Mouse (Mus musculus) G1E-ER4 (cell line): ENCODE measurements around the gene Ldlrad3. TPM values are rescaled to one million over a fixed set of nuclear protein-coding genes. Genes with fewer than 3 reads are reported as not detected.

ENCODE experiments used
- GATA1 ChIP-seq: IDR thresholded peaks from one replicate; pipeline ENCODE4 v1.8.0; 2012; ENCODE audit warnings: low read length, inconsistent platforms
- polyA plus RNA-seq: library from polyadenylated mRNA; stranded (reverse); fragments of >175 nt; gene quantifications from 2 replicates; pipeline ENCODE4 v1.2.3, GENCODE M21; 2012

Ldlrad3 gene
- polyA plus RNA-seq, 1 experiment = not detected

GRCm38 (mm10) chr2:102195494-102195893 is 9.3 kb upstream of the Ldlrad3 start:
- TF ChIP-seq GATA1 = no peak

- TF ChIP-seq GATA1 = no peak
Observed at GRCm38 (mm10) chr2:102194247-102194646, 8.1 kb upstream of the Ldlrad3 start.

DNA sequence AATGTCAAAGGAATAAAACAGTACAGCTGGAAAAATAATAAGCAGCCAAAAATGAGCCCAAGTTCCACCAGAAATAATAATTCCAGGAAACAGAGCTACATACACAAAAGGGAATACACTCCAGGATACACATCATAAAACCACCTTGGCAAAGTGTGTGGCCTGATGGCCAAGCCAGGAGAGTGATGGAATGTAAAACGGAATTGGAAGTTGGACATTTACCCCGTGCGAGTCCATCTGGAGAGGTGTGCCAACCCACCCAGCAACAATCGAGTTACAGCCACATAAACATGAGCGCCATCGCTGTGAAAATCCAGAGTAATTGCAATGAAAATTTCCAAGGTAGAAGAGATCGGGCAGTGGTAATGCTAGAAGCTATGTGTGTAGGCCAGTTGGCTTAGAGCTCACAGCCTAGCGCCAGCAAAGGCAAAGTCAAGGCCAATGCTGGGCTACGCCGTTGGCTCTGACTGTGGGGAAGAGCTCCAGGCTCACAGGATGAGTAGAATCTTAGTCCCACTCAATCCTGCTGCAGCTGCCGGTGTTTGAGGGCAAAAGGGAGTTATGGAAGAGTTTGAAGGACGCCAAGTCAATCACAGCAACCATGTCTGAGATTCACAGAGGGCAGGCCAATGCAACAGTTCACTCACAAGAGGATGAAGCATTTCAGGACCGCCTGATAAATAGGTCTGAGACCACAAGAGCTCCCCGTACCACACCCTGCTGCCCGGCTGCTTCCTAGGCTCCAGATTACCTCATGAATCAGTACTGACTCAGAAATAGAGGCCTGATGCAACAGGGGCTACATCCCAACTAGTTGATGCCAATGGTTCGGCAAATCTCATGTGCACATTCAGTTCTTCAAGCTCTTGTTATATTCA is 7.0 kb upstream of the Ldlrad3 start:
- no peak for TF ChIP-seq GATA1

DNA sequence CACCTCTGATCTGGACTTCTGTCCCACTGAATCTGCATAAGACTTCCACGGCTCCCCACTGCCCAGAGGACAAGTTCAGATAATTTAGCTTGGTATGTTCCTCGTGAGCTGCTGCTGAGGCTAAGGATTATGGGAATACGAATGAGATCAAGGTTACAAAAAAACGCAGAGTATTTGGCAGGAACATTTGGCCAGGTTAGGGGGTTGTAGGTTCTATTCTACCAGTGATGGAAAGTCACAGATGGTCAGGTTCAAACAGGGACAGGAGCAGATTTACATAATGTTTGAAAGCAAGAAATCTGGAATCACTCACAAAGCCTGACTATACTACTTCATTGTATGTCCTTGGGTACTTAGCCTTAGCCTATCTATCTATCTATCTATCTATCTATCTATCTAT is 5.6 kb upstream of the Ldlrad3 start:
- no peak for TF ChIP-seq GATA1

DNA sequence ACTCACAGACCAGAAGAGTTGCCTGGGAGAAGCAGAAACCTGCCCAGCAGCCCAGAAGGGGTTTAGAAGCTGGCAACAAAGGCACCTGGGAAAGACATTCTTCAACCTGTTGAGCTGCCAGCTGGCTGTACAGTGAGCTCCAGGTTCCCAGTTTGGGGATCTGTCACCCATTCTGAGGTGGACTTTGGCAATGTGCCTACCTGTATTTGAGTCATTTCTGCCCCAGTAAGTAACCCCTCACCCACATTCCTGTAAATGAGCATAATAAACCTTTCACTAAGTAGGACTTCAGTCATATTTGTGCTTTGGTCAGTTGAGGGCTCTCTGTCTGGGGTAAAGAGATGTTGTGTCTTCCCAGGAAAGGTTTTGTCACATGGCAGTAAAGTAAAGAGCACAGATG is 4.8 kb upstream of the Ldlrad3 start:
- no peak for TF ChIP-seq GATA1

GRCm38 (mm10) chr2:102185069-102185950 is 875 bp downstream of the Ldlrad3 start:
- TF ChIP-seq GATA1 = no peak

GRCm38 (mm10) chr2:102183720-102184480 is 2.3 kb downstream of the Ldlrad3 start:
- no peak for TF ChIP-seq GATA1

- no peak for TF ChIP-seq GATA1
Observed at GRCm38 (mm10) chr2:102181459-102181858, 4.7 kb downstream of the Ldlrad3 start.

DNA sequence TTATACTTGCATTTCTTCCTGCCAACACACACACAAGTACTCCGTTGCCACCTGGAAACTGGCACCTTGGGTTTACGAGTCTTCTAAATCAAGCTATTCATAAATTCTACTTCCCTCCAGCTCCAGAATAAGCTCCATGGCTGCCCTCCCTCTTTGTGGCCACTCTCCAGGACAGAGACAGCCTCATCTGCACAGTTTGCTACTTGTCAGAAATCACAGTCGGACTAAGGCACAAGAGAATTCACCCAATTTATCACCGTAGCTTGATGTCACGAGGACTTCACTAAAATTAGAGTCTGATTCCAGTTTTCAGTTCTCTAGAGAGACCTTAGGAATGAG is 9.8 kb downstream of the Ldlrad3 start:
- no peak for TF ChIP-seq GATA1

- no peak for TF ChIP-seq GATA1
Observed at GRCm38 (mm10) chr2:102175741-102176433, 10.3 kb downstream of the Ldlrad3 start.

DNA sequence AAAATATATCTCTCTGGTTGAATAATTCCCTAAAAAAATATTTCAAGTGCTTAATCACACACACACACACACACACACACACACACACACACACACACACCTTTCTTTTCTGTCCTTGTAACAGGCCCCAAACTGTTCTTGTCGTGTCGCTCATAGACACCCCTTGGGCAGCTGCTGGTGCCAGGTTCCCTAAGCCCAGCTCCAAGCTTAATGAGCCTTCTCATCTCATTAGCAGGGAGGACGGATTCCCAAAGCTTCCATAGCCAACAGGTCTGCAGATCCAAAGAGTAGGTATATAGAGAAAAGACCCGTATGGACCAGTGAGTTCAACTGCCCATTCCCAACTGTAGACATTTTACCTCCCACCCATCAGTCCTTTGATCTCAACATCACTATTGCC is 13.7 kb downstream of the Ldlrad3 start:
- TF ChIP-seq GATA1 = no peak

DNA sequence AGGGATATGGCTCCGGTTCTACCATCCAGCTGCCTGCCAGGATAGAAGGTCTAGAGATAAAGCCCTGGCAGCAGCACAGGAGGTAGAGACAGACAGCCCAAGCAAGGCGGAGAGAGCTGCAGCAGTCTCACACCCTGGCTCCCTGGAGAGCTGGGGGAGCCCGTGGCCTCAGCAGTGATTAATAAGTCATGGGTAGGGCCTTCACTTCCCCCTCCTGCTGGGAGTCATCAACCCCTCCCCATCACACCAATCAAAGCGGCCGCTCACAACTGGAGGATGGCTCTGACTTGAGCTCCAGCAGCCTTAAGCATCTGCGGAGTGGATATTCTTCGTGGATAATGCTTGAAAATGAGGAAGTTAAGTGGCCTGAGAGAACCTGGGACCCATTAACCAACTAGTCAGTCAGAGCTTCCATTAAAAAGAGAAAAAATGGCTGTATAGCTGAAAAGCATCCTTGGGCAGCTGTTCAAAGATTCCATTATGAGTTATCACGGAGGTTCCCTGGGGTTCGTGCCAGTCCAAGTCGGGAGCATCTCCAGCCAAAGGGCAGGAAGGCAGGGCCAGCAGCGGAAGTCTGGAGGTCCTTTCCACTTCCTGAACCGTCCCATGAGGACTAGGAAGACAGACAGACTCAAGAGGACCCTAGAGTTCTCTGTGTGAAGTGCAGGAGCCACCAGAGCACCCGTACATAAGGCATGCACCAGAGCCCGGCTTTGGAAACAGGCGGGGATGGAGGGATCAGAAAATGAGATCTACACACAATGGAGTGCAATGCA is 19.4 kb downstream of the Ldlrad3 start:
- TF ChIP-seq GATA1 = no peak

DNA sequence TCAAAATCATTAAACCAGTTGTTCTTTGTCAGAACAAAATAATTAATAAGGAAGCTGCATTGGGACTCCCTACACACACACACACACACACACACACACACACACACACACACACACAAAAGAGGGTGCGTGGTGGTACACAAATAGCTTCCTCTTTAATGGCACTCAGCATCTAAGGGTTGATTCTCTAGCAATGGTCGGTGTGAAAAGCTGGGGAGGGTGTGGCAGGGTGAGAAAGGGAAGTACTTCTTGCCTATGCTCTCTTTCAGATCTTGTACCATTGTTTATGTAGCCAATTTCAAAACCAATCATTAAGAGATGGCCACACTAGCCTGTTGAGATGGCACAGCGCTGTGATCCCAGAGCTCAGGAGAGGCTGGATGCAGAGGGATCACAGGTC is 23.1 kb downstream of the Ldlrad3 start:
- TF ChIP-seq GATA1 = no peak

DNA sequence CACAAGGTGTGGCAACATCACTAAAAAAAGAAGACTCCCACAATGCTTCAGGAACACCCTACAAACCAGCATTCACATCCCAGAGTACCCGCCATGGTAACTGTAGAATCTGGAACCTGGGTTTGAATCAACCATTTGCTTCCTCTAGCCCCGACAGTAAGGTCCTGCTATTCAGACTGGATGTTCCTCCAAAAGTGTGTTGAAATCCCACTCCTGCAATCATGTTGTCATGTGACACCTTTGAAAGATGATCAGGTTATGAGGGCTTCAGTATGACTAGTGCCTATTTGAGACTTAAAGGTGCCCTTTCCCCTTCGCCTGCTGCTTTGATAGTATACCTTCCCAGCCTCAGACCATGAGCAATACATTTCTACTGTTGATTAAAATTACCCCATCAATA is 28.6 kb downstream of the Ldlrad3 start:
- TF ChIP-seq GATA1 = no peak
